Mouse (Mus musculus): ENCODE measurements around the gene Ajuba.
"Not testable (repeated sequence)": the region's sequence is repeated elsewhere in the genome, so short reads cannot be mapped to it uniquely, and the experiment has no call there.

Ajuba gene

GRCm38 (mm10) chr14:54577089-54577982 lies at the start of gene Ajuba:
Ajuba (minus strand) TSS chr14:54577558.
- peak; percentile 91 to 92 for DNase-seq

- DNase-seq: no peak
Observed at GRCm38 (mm10) chr14:54624976-54625375, 47.6 kb upstream of the Ajuba start.

- no peak for DNase-seq
Observed at GRCm38 (mm10) chr14:54623334-54623733, 46.0 kb upstream of the Ajuba start.

DNA sequence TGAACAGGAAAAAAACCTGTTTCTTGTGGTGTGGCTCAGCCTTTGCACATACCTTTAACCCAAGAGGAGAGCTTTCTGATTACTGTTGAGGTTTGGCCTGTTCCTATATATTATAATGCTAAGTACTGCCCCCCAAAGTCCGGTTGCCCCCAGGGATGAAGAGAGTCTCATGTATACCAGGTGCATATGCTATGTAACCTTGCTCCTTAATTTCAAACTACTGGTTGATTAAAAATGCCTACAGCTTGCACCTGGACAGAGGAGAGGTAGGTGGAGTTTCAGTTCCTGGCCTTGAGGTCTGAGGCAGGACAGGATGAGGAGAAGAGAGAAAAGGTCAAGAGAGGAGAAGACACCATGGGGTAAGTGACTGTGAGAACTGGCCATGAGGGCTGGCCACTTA lies 43.8 kb upstream of the Ajuba start, which contains the start of gene Psmb11:
Gene Psmb11, plus strand, starts transcription at position 301 of the 400 bp plus-strand sequence.
- no peak for DNase-seq

DNA sequence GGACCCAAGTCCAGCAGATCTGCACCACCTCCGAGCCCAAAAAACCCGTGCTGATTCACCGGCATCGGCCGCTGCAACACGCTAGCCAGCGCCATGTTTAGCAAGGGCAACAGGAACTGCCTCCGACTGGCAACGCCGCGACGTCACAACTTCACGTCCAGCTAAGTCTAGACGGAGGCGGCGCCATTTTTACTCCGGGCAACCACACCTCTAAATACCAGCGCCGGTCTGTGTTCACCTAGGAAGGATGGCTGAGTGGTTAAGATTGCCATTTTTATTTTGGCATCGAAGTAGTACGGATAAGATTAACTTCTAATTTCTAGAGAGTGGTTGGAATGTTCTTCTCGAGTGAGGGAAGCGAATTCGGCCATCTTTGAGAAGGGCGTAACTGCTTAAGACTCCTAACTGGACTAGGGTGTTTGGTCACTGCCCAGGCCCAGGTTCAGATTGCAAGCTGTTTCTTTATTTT lies 40.6 kb upstream of the Ajuba start, which contains the start of gene Psmb5:
Gene Psmb5, minus strand, starts transcription at position 126 of the 469 bp plus-strand sequence.
- DNase-seq: peak; percentile 87 to 90

DNA sequence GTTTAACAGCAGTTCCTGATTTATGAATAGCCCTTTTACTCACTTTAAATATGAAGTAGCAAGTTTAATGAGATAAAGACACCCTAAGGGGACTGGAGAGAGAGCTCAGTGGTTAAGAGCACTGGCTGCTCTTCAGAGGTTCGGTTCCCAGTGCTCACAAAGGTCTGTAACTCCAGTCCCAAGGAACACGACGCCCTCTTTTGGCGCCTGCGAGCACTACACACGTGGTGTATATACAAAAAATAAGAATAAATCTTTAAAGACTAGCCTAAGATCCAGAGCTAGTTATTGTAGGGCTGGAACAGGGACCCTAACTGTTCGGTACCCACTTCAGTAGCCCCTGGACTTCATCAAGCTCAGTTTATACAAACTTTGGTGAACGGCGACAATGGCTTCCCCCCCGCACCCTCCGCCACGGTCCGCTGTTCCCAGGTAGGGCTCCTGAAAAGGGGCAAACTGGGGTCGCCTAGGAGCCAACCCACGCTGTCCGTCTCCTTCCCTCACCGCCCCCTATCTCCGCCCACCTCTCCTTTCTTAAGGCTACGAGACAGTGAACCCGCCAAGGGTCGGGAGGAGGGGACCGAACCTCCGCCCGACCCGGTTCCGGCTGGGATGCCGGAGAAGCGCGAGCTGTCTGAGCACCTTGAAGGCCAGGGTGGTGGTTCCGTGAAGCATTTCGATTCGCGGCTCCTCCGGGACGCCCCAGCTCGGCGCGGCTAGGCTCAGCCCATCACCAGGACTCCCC lies 40.0 kb upstream of the Ajuba start:
- DNase-seq: no peak

DNA sequence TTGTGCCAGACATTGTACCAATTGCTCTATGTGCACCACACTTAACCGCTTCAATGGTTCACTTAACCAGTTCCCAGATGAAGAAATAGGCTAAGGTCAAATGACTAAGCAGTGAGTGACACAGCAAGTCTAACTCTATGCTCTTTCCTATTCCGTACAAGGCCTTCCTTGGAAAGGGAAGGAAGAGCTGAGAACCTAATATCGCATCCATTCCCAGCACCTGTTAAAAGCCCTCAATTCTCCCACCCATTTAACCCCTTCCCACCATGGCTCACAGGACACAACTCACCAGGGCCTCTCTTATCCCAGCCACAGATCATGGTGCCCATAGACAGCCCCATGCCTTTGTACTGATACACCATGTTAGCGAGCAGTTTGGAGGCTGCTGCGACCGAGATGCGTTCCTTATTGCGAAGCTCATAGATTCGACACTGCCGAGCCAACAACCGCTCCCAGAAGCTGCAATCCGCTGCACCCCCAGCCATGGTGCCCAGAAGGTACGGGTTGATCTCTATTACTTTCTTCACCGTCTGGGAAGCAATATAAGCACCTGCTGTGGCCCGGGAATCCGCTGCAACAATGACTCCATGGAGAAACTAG lies 39.0 kb upstream of the Ajuba start:
- no peak for DNase-seq

DNA sequence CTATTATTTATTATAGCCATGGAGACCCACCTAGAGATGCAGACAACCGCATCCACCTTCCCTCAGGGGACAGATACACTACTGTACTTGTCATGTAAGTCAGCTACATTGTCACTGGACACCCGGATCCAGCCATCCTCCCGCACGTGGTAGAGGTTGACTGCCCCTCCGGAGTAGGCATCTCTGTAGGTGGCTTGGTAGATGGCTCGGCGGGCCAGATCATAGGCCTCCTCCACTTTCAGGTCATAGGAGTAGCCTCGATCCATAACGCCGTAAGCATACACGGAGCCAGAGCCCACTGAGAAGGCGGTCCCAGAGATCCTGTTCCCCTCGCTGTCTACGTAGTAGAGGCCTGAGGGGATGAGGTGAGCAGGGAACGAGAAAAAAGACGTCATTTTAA lies 36.8 kb upstream of the Ajuba start:
- not testable (repeated sequence) for DNase-seq

DNA sequence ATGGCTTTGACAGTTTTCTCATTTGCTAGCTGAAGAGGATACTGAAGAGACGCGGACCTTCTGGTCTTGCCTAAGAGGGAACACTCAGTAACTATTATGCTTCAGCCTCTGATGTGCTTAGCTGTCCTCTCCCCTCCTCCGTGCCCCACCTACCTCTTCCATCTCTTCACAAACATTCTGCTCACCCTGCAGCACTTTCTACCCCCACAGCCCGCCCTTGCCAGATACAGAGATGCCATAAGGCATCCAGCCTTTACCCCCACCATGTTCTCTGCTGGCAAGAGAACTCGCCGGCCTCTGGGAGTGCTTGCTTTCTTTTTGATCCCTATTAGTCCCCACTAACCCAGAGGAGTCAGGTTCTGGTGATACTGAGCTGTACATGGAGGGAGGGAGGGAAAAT lies 33.3 kb upstream of the Ajuba start:
- DNase-seq: no peak

- DNase-seq: no peak
Observed at GRCm38 (mm10) chr14:54609962-54610361, 32.6 kb upstream of the Ajuba start.

DNA sequence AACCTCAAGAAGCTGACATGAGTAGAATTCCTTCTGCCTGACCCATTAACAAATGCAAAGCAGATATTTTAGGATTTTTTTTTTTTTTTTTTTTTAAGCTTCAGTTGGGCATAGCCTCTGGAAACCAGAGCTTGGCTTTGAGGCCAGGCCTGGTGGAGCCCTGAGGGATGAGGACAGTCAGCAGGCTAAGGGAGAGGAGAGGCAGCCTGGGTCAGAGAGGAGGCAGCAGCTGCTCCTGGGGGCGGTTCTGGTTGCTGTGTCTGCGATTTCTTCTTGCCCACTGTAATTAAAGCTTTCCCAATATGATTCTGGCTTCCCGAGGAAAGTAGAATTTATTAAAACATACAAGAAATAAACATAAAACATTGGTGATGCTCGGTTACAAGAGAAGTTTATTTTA lies 31.9 kb upstream of the Ajuba start:
- DNase-seq: no peak

DNA sequence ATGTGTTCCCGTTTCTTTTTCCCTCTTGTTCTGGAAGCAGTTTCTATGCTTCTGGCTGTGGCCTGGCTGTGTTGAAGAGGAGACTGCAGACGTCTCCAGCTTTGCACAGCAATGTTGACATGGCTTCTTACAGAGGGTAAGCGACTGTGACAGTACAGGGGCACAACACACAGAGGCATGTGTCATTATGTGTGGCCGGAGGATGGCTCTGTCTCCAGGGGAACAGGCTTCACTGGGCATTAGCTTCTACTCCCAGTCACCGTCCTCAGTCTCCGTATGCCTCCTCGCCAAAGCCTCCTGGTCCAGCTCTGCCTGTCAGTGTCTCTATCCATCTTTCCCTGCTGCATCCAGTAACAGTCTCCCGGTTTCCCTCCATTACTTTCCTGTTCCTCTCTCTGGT lies 29.9 kb upstream of the Ajuba start:
- no peak for DNase-seq

GRCm38 (mm10) chr14:54605752-54606321 lies 28.5 kb upstream of the Ajuba start, which contains the start of gene 4931414P19Rik:
4931414P19Rik (minus strand) TSS chr14:54605993.
- DNase-seq: peak; percentile 67 to 71

DNA sequence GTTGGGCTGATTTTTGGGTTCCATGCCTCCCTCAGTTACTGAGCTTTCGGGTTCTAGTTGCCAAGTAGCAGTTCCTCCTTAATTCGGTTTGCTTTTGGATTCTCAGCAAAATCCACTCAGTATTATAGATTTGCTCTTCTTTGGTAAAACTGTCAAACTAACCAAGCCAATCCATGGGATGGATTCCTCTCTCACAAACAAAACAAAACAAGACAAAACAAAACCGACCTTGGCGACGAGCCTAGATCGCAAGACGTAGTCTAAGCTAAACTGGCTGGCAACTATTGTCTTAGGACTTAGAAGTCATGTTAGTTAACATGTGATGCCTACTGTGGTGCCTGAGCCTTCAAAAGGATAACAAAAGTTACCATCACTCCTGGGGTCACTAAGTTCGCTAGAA lies 26.3 kb upstream of the Ajuba start:
- DNase-seq: no peak

DNA sequence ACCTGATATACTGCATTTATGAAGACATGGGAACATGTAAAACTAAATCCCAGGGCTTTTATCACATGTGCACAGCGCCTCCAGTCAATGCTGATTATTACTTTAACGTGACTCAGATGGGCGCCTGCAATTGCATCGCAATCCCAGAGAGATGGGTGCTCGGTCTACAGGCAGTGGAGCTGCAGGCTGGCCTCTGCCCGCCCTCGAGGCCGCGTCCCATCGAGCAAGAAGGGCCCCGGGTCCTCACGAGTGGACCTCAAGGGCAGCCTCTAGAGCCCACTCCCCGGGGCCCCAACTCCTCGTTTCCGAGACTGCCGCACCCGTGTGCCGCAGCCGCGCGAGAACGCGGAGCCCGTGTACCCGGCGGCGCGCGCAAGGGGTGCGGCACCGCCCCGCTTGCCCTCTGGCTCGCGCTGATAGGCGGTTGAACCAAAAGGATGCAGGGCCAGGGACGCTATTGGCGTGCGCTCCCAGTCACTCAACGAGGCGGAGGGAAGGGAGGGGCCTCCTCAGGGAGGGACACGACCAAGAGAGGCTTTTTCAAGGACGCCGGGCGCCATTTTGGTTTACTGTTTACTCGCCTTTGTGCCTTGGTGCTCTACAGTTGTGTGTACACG lies 25.8 kb upstream of the Ajuba start:
- DNase-seq: peak; percentile 96 to 97

GRCm38 (mm10) chr14:54602613-54603012 lies 25.3 kb upstream of the Ajuba start:
- DNase-seq: no peak

GRCm38 (mm10) chr14:54601601-54602000 lies 24.2 kb upstream of the Ajuba start:
- DNase-seq: no peak

DNA sequence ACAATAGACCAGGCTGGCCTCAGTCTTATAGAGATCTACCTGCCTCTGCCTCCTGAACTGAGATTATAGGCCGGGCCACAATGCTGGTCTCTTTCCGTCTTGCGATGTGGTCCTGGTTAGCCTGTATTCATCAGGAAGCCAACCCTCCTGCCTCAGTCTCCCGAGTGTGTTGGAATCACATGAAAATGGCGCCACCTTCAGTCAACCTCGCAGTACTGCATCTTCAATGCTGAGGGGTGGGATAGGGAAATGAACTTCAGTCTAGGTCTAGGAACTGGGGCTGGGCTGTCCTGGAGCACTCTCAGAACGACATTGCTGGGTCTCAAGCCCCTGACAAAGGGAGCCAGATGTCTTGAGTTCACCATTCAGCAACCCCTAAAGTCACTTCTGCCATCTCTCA lies 19.7 kb upstream of the Ajuba start:
- DNase-seq: no peak

DNA sequence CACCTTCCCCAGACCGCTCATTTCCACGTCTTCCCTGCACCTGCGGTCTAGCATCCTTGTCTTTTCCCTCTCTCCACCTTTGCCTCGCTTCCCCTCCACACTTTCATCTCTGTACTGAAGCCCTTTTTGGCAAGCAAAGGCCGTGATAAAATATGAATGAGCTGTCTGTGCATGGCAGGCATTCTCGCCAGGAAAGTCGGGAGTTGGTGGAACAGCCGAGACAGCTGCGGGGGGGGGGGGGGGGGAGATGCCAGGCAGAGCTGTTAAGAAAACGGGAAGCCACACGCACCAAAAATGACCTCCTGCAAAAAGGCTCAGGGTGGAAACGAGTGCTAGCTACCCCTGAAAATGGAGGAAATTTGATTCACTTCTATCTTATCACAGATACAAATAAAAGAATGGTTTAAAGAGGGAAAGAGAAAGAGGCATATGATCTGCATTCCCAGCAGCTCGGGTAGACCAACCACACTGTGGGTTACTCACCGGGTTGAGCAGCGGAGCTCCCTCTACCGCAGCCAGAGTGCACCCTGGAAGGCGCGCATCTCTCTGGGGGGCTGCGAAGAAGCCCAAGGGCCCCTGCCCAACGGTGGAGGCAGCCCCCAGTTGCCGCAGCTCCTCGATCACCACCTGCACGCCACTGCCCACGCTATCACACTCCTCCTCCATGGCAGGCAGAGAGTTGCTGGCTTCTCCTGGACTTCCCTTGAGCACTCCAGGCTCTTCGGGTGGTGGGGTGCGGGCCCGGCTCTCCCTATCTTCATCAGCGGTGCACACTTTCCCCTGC lies 17.5 kb upstream of the Ajuba start:
- no peak for DNase-seq

DNA sequence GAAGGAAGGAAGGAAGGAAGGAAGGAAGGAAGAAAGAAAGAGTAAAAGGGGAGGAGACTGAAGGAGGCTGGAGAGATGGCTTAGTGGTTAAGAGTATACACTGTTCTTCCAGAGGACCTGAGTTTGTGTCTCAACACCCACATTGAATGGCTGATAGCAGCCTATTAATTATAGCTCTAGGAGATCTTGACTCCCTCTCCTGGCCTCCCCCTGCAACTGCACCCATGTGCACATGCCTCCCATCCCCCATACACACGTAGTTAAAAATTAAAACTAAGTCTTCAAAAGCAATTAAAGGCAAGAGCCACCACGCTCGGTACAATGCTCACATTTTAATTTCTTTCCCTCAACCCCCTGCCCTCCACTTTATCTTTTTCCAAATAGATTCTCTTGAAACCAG lies 16.7 kb upstream of the Ajuba start:
- no peak for DNase-seq

DNA sequence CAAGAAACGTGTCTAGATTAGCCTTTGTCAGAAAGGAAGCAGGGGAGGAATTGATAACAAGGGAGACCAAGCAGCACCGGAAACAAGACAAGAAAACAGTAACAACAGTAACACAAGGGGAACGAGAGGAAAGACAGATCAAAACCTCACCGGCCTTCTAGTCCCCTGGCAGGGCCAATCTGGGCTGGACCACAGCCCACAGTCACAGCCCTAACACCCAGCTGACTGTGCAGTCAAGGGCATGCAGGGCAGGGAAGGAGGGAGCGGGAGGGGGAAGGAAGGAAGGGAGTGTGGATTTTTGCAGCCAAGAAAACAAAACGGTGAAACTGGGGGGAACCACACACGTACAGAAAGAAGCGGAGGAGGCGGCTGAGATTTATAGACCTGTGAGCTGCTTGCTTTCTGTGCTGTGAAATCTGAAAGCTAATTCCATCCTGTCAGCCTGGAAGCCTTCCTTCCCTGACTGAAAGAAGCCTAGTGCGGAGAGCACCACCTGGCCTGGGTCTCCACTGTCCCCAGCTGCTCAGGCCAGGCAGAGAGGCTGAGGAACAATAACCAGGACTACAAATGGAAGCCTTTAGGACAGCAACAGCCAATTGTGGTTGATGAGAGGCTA lies 15.1 kb upstream of the Ajuba start:
- peak in 1 of 2 experiments; percentile 31 for DNase-seq

Data from kidney, adult 8-10 months (tissue).